Mouse (Mus musculus) heart, postnatal 0 days (tissue): ENCODE data around the gene Myo9b.

Source experiments
- CTCF ChIP-seq: IDR thresholded peaks from 2 replicates; pipeline ENCODE4 v1.5.1; 2016; ENCODE audit warnings: antibody characterized with exemption, control low read depth, low read depth
- EP300 ChIP-seq: IDR thresholded peaks from 2 replicates; pipeline ENCODE4 v1.6.1; 2016; ENCODE audit warnings: antibody characterized with exemption, low read depth

DNA sequence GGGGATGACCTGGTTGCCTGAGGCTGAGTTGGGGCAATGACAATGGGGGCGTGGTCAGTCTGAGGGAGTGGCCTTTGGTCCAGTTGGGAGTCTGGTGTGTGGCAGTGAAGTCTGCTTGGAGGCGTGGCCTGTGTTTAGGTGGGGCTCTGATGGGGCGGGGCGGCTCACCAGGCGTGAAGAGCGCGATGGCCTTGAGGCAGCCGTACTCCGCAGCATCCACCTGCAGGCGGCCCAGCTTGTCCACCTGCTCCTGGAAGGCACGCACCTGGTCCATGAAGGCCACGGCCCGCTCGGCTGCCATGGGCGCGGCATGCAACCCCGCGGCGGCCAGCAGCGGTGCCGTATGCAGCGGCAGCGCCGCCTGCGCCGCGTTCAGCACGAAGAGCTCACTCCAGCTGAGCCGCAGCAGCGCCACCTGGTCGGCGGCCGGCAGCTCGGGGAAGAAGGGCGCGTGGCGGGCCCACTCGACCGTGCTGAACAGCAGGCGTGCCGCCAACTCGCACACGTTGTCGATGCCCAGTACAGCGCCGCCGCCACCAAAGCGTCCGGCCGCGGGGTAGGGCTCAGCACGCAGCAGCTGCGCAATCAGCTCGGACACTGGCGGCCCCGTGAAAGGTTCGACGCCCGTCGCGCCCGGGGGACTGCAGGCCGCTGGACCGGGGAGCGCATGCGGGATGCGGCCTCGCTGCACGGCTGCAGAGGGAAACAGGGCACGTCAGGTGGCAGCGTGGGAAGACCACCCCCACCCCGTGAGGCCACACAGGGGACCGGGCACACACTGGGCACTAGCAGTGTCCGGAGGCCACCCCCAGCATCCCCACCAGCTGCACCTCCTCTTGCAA is 103.3 kb downstream of the Myo9b start:
- TF ChIP-seq CTCF: peak; percentile 35
- TF ChIP-seq EP300: no peak
